Mouse (Mus musculus) liver, embryonic 14.5 days (tissue): ENCODE results near the gene Naaladl1. TPM values are rescaled to one million over a fixed set of nuclear protein-coding genes. Genes with fewer than 3 reads are reported as not detected.

Source experiments
- ATAC-seq: fragments of 200-750 bp; cut with Nextera tagmentation; 2 replicates; pipeline ENCODE4 v1.8.0; 2017; ENCODE audit warnings: moderate number of reproducible peaks, mild to moderate bottlenecking, moderate library complexity; ENCODE audit not compliant: insufficient read depth
- DNase-seq, 3 experiments: peaks; one replicate each; pipeline ENCODE4 v3.0.0-alpha.2; 2012 to 2013; ENCODE audit warnings: low read depth in 3 of 3, low spot score in 3 of 3
- H3K27ac ChIP-seq: fragments of 300-500 bp; sonication (generic); 2 replicates; pipeline ENCODE4 v1.5.1; 2014; ENCODE audit warnings: moderate library complexity, mild to moderate bottlenecking, control low read depth, inconsistent platforms
- H3K27me3 ChIP-seq: fragments of 300-500 bp; sonication (generic); 2 replicates; pipeline ENCODE4 v1.6.1; 2014; ENCODE audit warnings: mild to moderate bottlenecking, low read length, moderate library complexity; ENCODE audit not compliant: control insufficient read depth, insufficient read depth
- H3K36me3 ChIP-seq: fragments of 300-500 bp; sonication (generic); replicated peaks from 2 replicates; pipeline ENCODE4 v1.6.1; 2014; ENCODE audit warnings: low read depth; ENCODE audit not compliant: control insufficient read depth, insufficient read depth
- H3K4me1 ChIP-seq, 2 experiments: fragments of 200-500 bp in 1 of 2; fragments of 300-500 bp in 1 of 2; sonication (generic) in 1 of 2; replicated peaks; 2 replicates each; pipeline ENCODE4 v1.6.1; 2012 to 2014; ENCODE audit warnings: antibody characterized with exemption in 1 of 2, inconsistent platforms in 1 of 2, low read length in 1 of 2; ENCODE audit not compliant: control insufficient read depth in 2 of 2, insufficient read depth in 2 of 2
- H3K4me2 ChIP-seq: fragments of 300-500 bp; sonication (generic); 2 replicates; pipeline ENCODE4 v1.6.1; 2014; ENCODE audit warnings: low read depth, mild to moderate bottlenecking, control low read depth, moderate library complexity
- H3K4me3 ChIP-seq, 2 experiments: fragments of 200-500 bp in 1 of 2; fragments of 300-500 bp in 1 of 2; sonication (generic) in 1 of 2; 2 replicates each; pipeline ENCODE4 v1.5.1; 2012 to 2014; ENCODE audit warnings: low read depth in 2 of 2, low read length in 2 of 2, mild to moderate bottlenecking in 2 of 2, control low read depth in 1 of 2, inconsistent platforms in 1 of 2, moderate library complexity in 1 of 2; ENCODE audit not compliant: insufficient read depth in 1 of 2
- H3K9ac ChIP-seq: fragments of 300-500 bp; sonication (generic); replicated peaks from 2 replicates; pipeline ENCODE4 v1.6.1; 2014; ENCODE audit warnings: mild to moderate bottlenecking, control low read depth, moderate library complexity
- H3K9me3 ChIP-seq: fragments of 300-500 bp; sonication (generic); 2 replicates; pipeline ENCODE4 v1.6.1; 2016; ENCODE audit warnings: low read length, mixed read lengths; ENCODE audit not compliant: control insufficient read depth
- CTCF ChIP-seq: IDR thresholded peaks from 2 replicates; pipeline ENCODE4 v1.5.1; 2016; ENCODE audit warnings: antibody characterized with exemption, low read depth, control low read depth
- EP300 ChIP-seq: IDR thresholded peaks from 2 replicates; pipeline ENCODE4 v1.6.1; 2016; ENCODE audit warnings: antibody characterized with exemption, low read depth
- WGBS: fragments of 180-500 bp; shearing (Covaris S2); extraction: QIAGEN DNeasy Blood & Tissue Kit; methylation state at CpG from one replicate; pipeline ENCODE4 v1.1.7; 2014; ENCODE audit not compliant: insufficient replicate concordance; 5-methylcytosine and 5-hydroxymethylcytosine counted together
- polyA plus RNA-seq, 2 experiments: library from polyadenylated mRNA; depleted of rRNA in 1 of 2; stranded (reverse) in 1 of 2; unstranded in 1 of 2; fragments of >200 nt; fragmentation: Nextera tagmentation in 1 of 2; extraction: Ambion mirVana in 1 of 2; gene quantifications; 2 replicates each; pipeline versions ENCODE4 v1.2.1 to v1.2.3; 2012 to 2014

Naaladl1 gene
- polyA plus RNA-seq, 2 experiments = 1.1 to 4.3 TPM

DNA sequence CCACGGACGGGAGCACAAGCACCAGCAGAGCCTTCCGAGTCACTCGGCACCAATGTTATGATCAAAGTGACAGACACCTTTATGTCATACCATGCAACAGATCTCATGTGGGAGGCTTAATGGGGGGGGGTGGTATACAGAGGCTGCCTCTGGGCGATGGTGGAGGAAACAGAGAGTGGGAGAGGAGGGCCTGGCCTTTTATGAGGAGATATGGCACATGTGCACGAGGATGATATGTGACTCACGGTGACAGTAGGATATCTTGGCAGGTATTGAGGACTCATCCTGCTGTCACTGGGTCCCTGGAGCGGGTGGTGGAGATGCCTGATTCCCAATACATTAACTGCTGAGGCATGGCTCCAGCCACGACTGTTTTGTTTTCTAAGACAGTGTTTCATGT lies 49.6 kb downstream of the Naaladl1 start:
- TF ChIP-seq EP300 (no peak), CTCF (no peak)
- Histone ChIP-seq H3K9me3 (no peaks in the 10 kb centered on the region), H3K4me3 (no peak overlapping the region), H3K27me3 (no peaks in the 10 kb centered on the region), H3K4me1 (peaks cover 0 to 11% of the 10 kb centered on the region in 2 experiments; a peak in 2 of 4 replicates), H3K27ac (no peak overlapping the region), H3K36me3 (no peaks in the 10 kb centered on the region), H3K4me2 (no peak overlapping the region), H3K9ac (no peak overlapping the region)
- 44% methylated on average over 9 of the region's 9 CpGs for WGBS
- ATAC-seq = peak; percentile 31; the same call in 1 of the 2 replicates
- DNase-seq = no peak

- Histone ChIP-seq H3K4me3 (no peak overlapping the region), H3K4me1 (peaks cover 0 to 11% of the 10 kb centered on the region in 2 experiments; a peak in 2 of 4 replicates), H3K36me3 (no peaks in the 10 kb centered on the region), H3K27me3 (no peaks in the 10 kb centered on the region), H3K27ac (no peak overlapping the region), H3K4me2 (no peak overlapping the region), H3K9me3 (no peaks in the 10 kb centered on the region), H3K9ac (no peak overlapping the region)
- no peak for TF ChIP-seq EP300
- TF ChIP-seq CTCF = peak; percentile 44
- WGBS = 52% methylated on average over 8 of the region's 8 CpGs
- ATAC-seq (no peak), DNase-seq (no peak)
Observed at GRCm38 (mm10) chr19:6156372-6156771, 50.8 kb downstream of the Naaladl1 start.

- no peak overlapping the region for H3K4me3 ChIP-seq
- ATAC-seq = no peak
- DNase-seq = no peak
- H3K4me1 ChIP-seq = peaks cover 0 to 11% of the 10 kb centered on the region in 2 experiments; a peak in 2 of 4 replicates
- 27% methylated on average over 6 of the region's 6 CpGs for WGBS
- H3K9me3 ChIP-seq = no peaks in the 10 kb centered on the region
- TF ChIP-seq EP300 (no peak), CTCF (no peak)
- H3K4me2 ChIP-seq = no peak overlapping the region
- no peak overlapping the region for H3K9ac ChIP-seq
- no peaks in the 10 kb centered on the region for H3K36me3 ChIP-seq
- H3K27me3 ChIP-seq = no peaks in the 10 kb centered on the region
- no peak overlapping the region for H3K27ac ChIP-seq
Observed at GRCm38 (mm10) chr19:6157220-6157619, 51.6 kb downstream of the Naaladl1 start.

DNA sequence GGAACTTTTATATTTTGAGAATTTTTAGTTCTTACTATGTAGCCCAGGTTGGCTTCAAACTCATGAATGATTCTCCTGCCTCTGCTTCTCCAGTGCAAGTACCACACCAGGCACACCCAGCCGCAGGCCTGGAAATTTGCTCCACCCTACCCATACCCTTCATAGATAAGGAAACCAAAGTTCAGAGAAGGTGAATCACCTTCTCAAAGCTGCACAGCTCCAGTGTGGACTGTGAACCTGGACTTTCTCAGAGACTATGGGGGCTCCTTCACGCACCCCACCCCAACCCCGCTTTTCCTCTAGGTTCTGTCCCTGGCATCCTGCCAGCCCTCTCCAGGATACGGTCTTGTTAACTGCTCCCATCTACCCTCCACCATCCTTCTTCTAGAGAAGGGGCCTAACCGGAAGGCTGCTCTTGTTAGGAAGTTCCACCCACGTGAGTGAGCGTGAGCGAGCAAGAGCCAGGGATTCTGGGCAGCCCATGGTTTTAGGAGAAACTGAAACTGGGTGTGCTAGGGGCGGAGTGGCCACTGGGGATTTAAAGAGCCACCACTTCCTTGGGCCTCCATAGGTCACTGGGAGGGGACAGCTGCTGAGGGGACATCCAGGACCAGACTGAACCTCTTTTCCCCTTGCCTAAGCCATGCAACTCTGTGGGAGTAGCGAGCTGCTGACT lies 58.4 kb downstream of the Naaladl1 start:
- Histone ChIP-seq H3K36me3 (no peaks in the 10 kb centered on the region), H3K27ac (no peak overlapping the region), H3K4me3 (no peak overlapping the region), H3K9ac (no peak overlapping the region), H3K9me3 (no peaks in the 10 kb centered on the region), H3K4me1 (peaks cover 3 to 4% of the 10 kb centered on the region in 2 experiments; a peak in 2 of 4 replicates), H3K4me2 (no peak overlapping the region), H3K27me3 (no peaks in the 10 kb centered on the region)
- no peak for TF ChIP-seq CTCF
- TF ChIP-seq EP300 = no peak
- ATAC-seq (no peak), DNase-seq (no peak)
- WGBS = 56% methylated on average over 10 of the region's 10 CpGs

Other genes starting within 250 kb of the Naaladl1 start
Only the 30 nearest of the 31 such genes appear.
- gene Frmd8, start 230.5 kb upstream of the Naaladl1 start, polyA plus RNA-seq (2012; rRNA removed) = 5.9 and 6.7 TPM in 2 replicates
- gene Frmd8, start 230.5 kb upstream of the Naaladl1 start, polyA plus RNA-seq (2014; fragmentation: Nextera tagmentation; extraction: Ambion mirVana) = 6.6 and 8.4 TPM in 2 replicates
- gene Slc25a45, start 228.0 kb upstream of the Naaladl1 start, polyA plus RNA-seq (2012; rRNA removed) = 5.3 and 5.8 TPM in 2 replicates
- gene Slc25a45, start 228.0 kb upstream of the Naaladl1 start, polyA plus RNA-seq (2014; fragmentation: Nextera tagmentation; extraction: Ambion mirVana) = 3.2 and 4.6 TPM in 2 replicates
- 2.2 and 2.4 TPM in 2 replicates for gene Tigd3, start 211.6 kb upstream of the Naaladl1 start, polyA plus RNA-seq (2012; rRNA removed)
- 1.1 TPM in 2 replicates for gene Tigd3, start 211.6 kb upstream of the Naaladl1 start, polyA plus RNA-seq (2014; fragmentation: Nextera tagmentation; extraction: Ambion mirVana)
- gene Dpf2, start 192.8 kb upstream of the Naaladl1 start, polyA plus RNA-seq (2012; rRNA removed) = 35.3 and 36.0 TPM in 2 replicates
- 45.1 and 54.5 TPM in 2 replicates for gene Dpf2, start 192.8 kb upstream of the Naaladl1 start, polyA plus RNA-seq (2014; fragmentation: Nextera tagmentation; extraction: Ambion mirVana)
- 2.2 and 2.3 TPM in 2 replicates for gene Cdc42ep2, start 181.0 kb upstream of the Naaladl1 start, polyA plus RNA-seq (2012; rRNA removed)
- 1.6 and 2.1 TPM in 2 replicates for gene Cdc42ep2, start 181.0 kb upstream of the Naaladl1 start, polyA plus RNA-seq (2014; fragmentation: Nextera tagmentation; extraction: Ambion mirVana)
- 60.9 and 66.4 TPM in 2 replicates for gene Pola2, start 141.6 kb upstream of the Naaladl1 start, polyA plus RNA-seq (2012; rRNA removed)
- gene Pola2, start 141.6 kb upstream of the Naaladl1 start, polyA plus RNA-seq (2014; fragmentation: Nextera tagmentation; extraction: Ambion mirVana) = 63.0 and 68.1 TPM in 2 replicates
- not detected in 2 replicates for gene Slc22a20, start 119.6 kb upstream of the Naaladl1 start, polyA plus RNA-seq (2012; rRNA removed)
- 0.08 TPM in 1 of 2 replicates, not detected in the other for gene Slc22a20, start 119.6 kb upstream of the Naaladl1 start, polyA plus RNA-seq (2014; fragmentation: Nextera tagmentation; extraction: Ambion mirVana)
- 25.4 and 28.0 TPM in 2 replicates for gene Capn1, start 89.9 kb upstream of the Naaladl1 start, polyA plus RNA-seq (2012; rRNA removed)
- gene Capn1, start 89.9 kb upstream of the Naaladl1 start, polyA plus RNA-seq (2014; fragmentation: Nextera tagmentation; extraction: Ambion mirVana) = 25.6 and 28.7 TPM in 2 replicates
- 11.5 and 13.2 TPM in 2 replicates for gene Syvn1, start 59.2 kb upstream of the Naaladl1 start, polyA plus RNA-seq (2012; rRNA removed)
- gene Syvn1, start 59.2 kb upstream of the Naaladl1 start, polyA plus RNA-seq (2014; fragmentation: Nextera tagmentation; extraction: Ambion mirVana) = 9.7 and 12.6 TPM in 2 replicates
- 22.0 and 29.6 TPM in 2 replicates for gene Mrpl49, start 48.0 kb upstream of the Naaladl1 start, polyA plus RNA-seq (2012; rRNA removed)
- 43.7 and 48.2 TPM in 2 replicates for gene Mrpl49, start 48.0 kb upstream of the Naaladl1 start, polyA plus RNA-seq (2014; fragmentation: Nextera tagmentation; extraction: Ambion mirVana)
- gene Fau, start 47.9 kb upstream of the Naaladl1 start, polyA plus RNA-seq (2012; rRNA removed) = 853 and 969 TPM in 2 replicates
- gene Fau, start 47.9 kb upstream of the Naaladl1 start, polyA plus RNA-seq (2014; fragmentation: Nextera tagmentation; extraction: Ambion mirVana) = 593 and 639 TPM in 2 replicates
- 15.8 and 17.9 TPM in 2 replicates for gene Znhit2, start 44.6 kb upstream of the Naaladl1 start, polyA plus RNA-seq (2012; rRNA removed)
- gene Znhit2, start 44.6 kb upstream of the Naaladl1 start, polyA plus RNA-seq (2014; fragmentation: Nextera tagmentation; extraction: Ambion mirVana) = 19.3 and 20.4 TPM in 2 replicates
- 35.9 and 43.4 TPM in 2 replicates for gene Tm7sf2, start 37.4 kb upstream of the Naaladl1 start, polyA plus RNA-seq (2012; rRNA removed)
- 35.0 and 35.7 TPM in 2 replicates for gene Tm7sf2, start 37.4 kb upstream of the Naaladl1 start, polyA plus RNA-seq (2014; fragmentation: Nextera tagmentation; extraction: Ambion mirVana)
- 20.7 and 21.9 TPM in 2 replicates for gene Vps51, start 28.6 kb upstream of the Naaladl1 start, polyA plus RNA-seq (2012; rRNA removed)
- 19.9 and 23.3 TPM in 2 replicates for gene Vps51, start 28.6 kb upstream of the Naaladl1 start, polyA plus RNA-seq (2014; fragmentation: Nextera tagmentation; extraction: Ambion mirVana)
- not detected in 2 replicates for gene Tmem262, start 25.7 kb upstream of the Naaladl1 start, polyA plus RNA-seq (2012; rRNA removed)
- not detected in 2 replicates for gene Tmem262, start 25.7 kb upstream of the Naaladl1 start, polyA plus RNA-seq (2014; fragmentation: Nextera tagmentation; extraction: Ambion mirVana)
- gene Gm28374, start 23.5 kb upstream of the Naaladl1 start, polyA plus RNA-seq (2012; rRNA removed) = 0.16 and 0.17 TPM in 2 replicates
- 0.33 and 0.38 TPM in 2 replicates for gene Gm28374, start 23.5 kb upstream of the Naaladl1 start, polyA plus RNA-seq (2014; fragmentation: Nextera tagmentation; extraction: Ambion mirVana)
- 20.8 and 24.1 TPM in 2 replicates for gene Zfpl1, start 20.8 kb upstream of the Naaladl1 start, polyA plus RNA-seq (2012; rRNA removed)
- 18.1 and 20.4 TPM in 2 replicates for gene Zfpl1, start 20.8 kb upstream of the Naaladl1 start, polyA plus RNA-seq (2014; fragmentation: Nextera tagmentation; extraction: Ambion mirVana)
- 17.6 and 23.1 TPM in 2 replicates for gene Cdca5, start 20.8 kb upstream of the Naaladl1 start, polyA plus RNA-seq (2012; rRNA removed)
- gene Cdca5, start 20.8 kb upstream of the Naaladl1 start, polyA plus RNA-seq (2014; fragmentation: Nextera tagmentation; extraction: Ambion mirVana) = 30.9 and 33.7 TPM in 2 replicates
- gene AC131692.1, start 11.4 kb upstream of the Naaladl1 start, polyA plus RNA-seq (2012; rRNA removed) = 0.68 TPM in 1 of 2 replicates, not detected in the other
- 0.22 TPM in 1 of 2 replicates, not detected in the other for gene AC131692.1, start 11.4 kb upstream of the Naaladl1 start, polyA plus RNA-seq (2014; fragmentation: Nextera tagmentation; extraction: Ambion mirVana)
- gene Sac3d1, start 12.9 kb downstream of the Naaladl1 start, polyA plus RNA-seq (2012; rRNA removed) = 18.4 and 25.5 TPM in 2 replicates
- gene Sac3d1, start 12.9 kb downstream of the Naaladl1 start, polyA plus RNA-seq (2014; fragmentation: Nextera tagmentation; extraction: Ambion mirVana) = 22.7 and 22.9 TPM in 2 replicates
- gene Snx15, start 22.5 kb downstream of the Naaladl1 start, polyA plus RNA-seq (2012; rRNA removed) = 39.6 and 41.8 TPM in 2 replicates
- 42.2 and 46.2 TPM in 2 replicates for gene Snx15, start 22.5 kb downstream of the Naaladl1 start, polyA plus RNA-seq (2014; fragmentation: Nextera tagmentation; extraction: Ambion mirVana)
- 0.35 and 0.57 TPM in 2 replicates for gene Batf2, start 35.2 kb downstream of the Naaladl1 start, polyA plus RNA-seq (2012; rRNA removed)
- gene Batf2, start 35.2 kb downstream of the Naaladl1 start, polyA plus RNA-seq (2014; fragmentation: Nextera tagmentation; extraction: Ambion mirVana) = 0.09 TPM in 1 of 2 replicates, not detected in the other
- 26.1 and 32.8 TPM in 2 replicates for gene Arl2, start 35.8 kb downstream of the Naaladl1 start, polyA plus RNA-seq (2012; rRNA removed)
- 22.4 and 27.5 TPM in 2 replicates for gene Arl2, start 35.8 kb downstream of the Naaladl1 start, polyA plus RNA-seq (2014; fragmentation: Nextera tagmentation; extraction: Ambion mirVana)
- not detected in 2 replicates for gene Majin, start 78.6 kb downstream of the Naaladl1 start, polyA plus RNA-seq (2012; rRNA removed)
- gene Majin, start 78.6 kb downstream of the Naaladl1 start, polyA plus RNA-seq (2014; fragmentation: Nextera tagmentation; extraction: Ambion mirVana) = not detected in 2 replicates
- not detected in 2 replicates for gene Gpha2, start 120.6 kb downstream of the Naaladl1 start, polyA plus RNA-seq (2012; rRNA removed)
- not detected in 2 replicates for gene Gpha2, start 120.6 kb downstream of the Naaladl1 start, polyA plus RNA-seq (2014; fragmentation: Nextera tagmentation; extraction: Ambion mirVana)
- 3.2 TPM in 2 replicates for gene Ppp2r5b, start 130.1 kb downstream of the Naaladl1 start, polyA plus RNA-seq (2012; rRNA removed)
- 2.4 and 2.5 TPM in 2 replicates for gene Ppp2r5b, start 130.1 kb downstream of the Naaladl1 start, polyA plus RNA-seq (2014; fragmentation: Nextera tagmentation; extraction: Ambion mirVana)
- gene Atg2a, start 135.9 kb downstream of the Naaladl1 start, polyA plus RNA-seq (2012; rRNA removed) = 5.0 and 5.4 TPM in 2 replicates
- 4.1 and 4.4 TPM in 2 replicates for gene Atg2a, start 135.9 kb downstream of the Naaladl1 start, polyA plus RNA-seq (2014; fragmentation: Nextera tagmentation; extraction: Ambion mirVana)
- gene Ehd1, start 170.9 kb downstream of the Naaladl1 start, polyA plus RNA-seq (2012; rRNA removed) = 65.3 and 81.6 TPM in 2 replicates
- gene Ehd1, start 170.9 kb downstream of the Naaladl1 start, polyA plus RNA-seq (2014; fragmentation: Nextera tagmentation; extraction: Ambion mirVana) = 38.0 and 49.6 TPM in 2 replicates
- 2.0 and 2.1 TPM in 2 replicates for gene Cdc42bpg, start 200.7 kb downstream of the Naaladl1 start, polyA plus RNA-seq (2012; rRNA removed)
- 0.32 and 0.33 TPM in 2 replicates for gene Cdc42bpg, start 200.7 kb downstream of the Naaladl1 start, polyA plus RNA-seq (2014; fragmentation: Nextera tagmentation; extraction: Ambion mirVana)
- 19.9 and 20.4 TPM in 2 replicates for gene Men1, start 229.2 kb downstream of the Naaladl1 start, polyA plus RNA-seq (2012; rRNA removed)
- 12.5 and 13.5 TPM in 2 replicates for gene Men1, start 229.2 kb downstream of the Naaladl1 start, polyA plus RNA-seq (2014; fragmentation: Nextera tagmentation; extraction: Ambion mirVana)